Comparison of ENCODE assay signal across 8 mouse cellular contexts in genomic region chr2:117017921-117018651, GRCm38 (mm10).
A peak's percentile ranks its signal among the peaks of the same experiment; 100 is the strongest.
DNase-seq lines count a peak whose midpoint lies in the region; ATAC-seq lines count a peak whose summit lies in the region.

No protein-coding gene starts in this region.

- H3K27ac ChIP-seq in forebrain, embryonic 10.5 days, result peak overlapping the region; percentile 77
- no peak overlapping the region for H3K27ac ChIP-seq in forebrain, embryonic 13.5 days

- intact Hi-C loops in left cerebral cortex, postnatal 4 days (cut with DNase I), result no loop called here

- no peak; the same call in 1 of the 2 replicates for ATAC-seq in forebrain, embryonic 13.5 days

- no peaks in the 10 kb centered on the region for H3K36me3 ChIP-seq in forebrain, embryonic 10.5 days (replicated peaks)
- no peaks in the 10 kb centered on the region for H3K36me3 ChIP-seq in forebrain, embryonic 13.5 days (ENCODE audit: poor library complexity, severe bottlenecking)

- H3K9me3 ChIP-seq in forebrain, embryonic 10.5 days, result no peaks in the 10 kb centered on the region
- H3K9me3 ChIP-seq in forebrain, embryonic 13.5 days (replicated peaks), result no peaks in the 10 kb centered on the region

- no peak overlapping the region for H3K9ac ChIP-seq in forebrain, embryonic 13.5 days

- peak; percentile 24 for DNase-seq in forebrain, embryonic 10.5 days (ENCODE audit: extremely low spot score, low spot score)
- DNase-seq in adrenal gland, adult 8-10 months, result peak; percentile 58
- DNase-seq in frontal cortex, postnatal 36 days (ENCODE audit: low spot score in 2 of 2), result peak; percentile 70 to 77
- peak; percentile 42 for DNase-seq in kidney, adult 18-20 months
- peak; percentile 5 for DNase-seq in left cerebral cortex, postnatal 4 days
- peak; percentile 26 for DNase-seq in ovary, postnatal 36 days (ENCODE audit: low spot score)
- DNase-seq in spleen, postnatal 4 days (ENCODE audit: low spot score in 2 of 2), result no peak

- H3K4me1 ChIP-seq in forebrain, embryonic 10.5 days, result peaks cover 26% of the 10 kb centered on the region
- peaks cover 18% of the 10 kb centered on the region for H3K4me1 ChIP-seq in forebrain, embryonic 13.5 days

- no peak overlapping the region for H3K4me2 ChIP-seq in forebrain, embryonic 13.5 days

- WGBS in forebrain, embryonic 10.5 days, result 37% methylated on average over 12 of the region's 12 CpGs
- 33% methylated on average over 12 of the region's 12 CpGs for WGBS in forebrain, embryonic 13.5 days

- no peaks in the 10 kb centered on the region for H3K27me3 ChIP-seq in forebrain, embryonic 10.5 days (ENCODE audit: poor library complexity, severe bottlenecking)
- H3K27me3 ChIP-seq in forebrain, embryonic 13.5 days, result no peaks in the 10 kb centered on the region

- H3K4me3 ChIP-seq in forebrain, embryonic 10.5 days, result no peak overlapping the region
- no peak overlapping the region for H3K4me3 ChIP-seq in forebrain, embryonic 13.5 days

Comparison
In these comparisons a context has a peak if more than half of its experiments do, and no peak if none do; other contexts are left out.
1. DNase-seq: peak in forebrain, embryonic 10.5 days (single experiment), adrenal gland, adult 8-10 months (single experiment), frontal cortex, postnatal 36 days (2 of 2), kidney, adult 18-20 months (single experiment), left cerebral cortex, postnatal 4 days (single experiment) and ovary, postnatal 36 days (single experiment); none in spleen, postnatal 4 days (0 of 2).